Mouse (Mus musculus): Measurements from ENCODE around the gene Lin37.

Gene Lin37

DNA sequence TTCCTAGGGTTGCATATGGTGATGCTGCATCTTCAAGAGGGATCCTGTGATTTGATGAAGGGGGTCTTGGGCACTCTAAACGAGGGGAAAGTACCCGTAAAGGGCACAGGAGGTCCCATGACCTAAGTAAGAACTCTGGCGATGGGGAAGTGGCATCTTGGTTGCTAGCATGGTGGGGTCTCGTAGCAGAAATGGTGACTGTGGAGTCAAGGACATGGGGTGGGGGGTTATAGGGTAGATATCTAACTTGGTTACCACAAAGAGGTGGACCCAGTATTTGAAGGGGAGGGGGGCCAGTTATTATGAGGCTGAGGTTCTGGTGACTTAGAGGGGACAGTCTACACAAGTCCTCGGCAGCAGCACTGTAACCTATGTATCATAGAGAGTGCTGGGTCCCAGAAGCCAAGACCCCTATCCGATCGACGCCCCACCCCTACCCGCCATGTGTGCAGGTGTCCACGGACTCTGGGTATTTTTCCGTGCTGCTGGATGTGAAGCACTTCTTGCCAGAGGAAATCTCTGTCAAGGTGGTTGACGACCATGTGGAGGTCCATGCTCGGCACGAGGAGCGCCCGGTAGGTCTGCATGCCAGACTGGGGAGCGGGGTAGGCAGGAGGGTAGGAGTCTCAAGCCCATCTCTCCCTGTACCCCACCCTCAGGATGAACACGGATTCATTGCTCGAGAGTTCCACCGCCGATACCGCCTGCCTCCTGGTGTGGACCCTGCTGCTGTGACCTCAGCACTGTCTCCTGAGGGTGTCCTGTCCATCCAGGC, 5.6 kb downstream of the Lin37 start:
- DNase-seq (ENCODE audit: inconsistent age in 2 of 2, low spot score in 1 of 2) = peak in 1 of 2 experiments; percentile 61

DNA sequence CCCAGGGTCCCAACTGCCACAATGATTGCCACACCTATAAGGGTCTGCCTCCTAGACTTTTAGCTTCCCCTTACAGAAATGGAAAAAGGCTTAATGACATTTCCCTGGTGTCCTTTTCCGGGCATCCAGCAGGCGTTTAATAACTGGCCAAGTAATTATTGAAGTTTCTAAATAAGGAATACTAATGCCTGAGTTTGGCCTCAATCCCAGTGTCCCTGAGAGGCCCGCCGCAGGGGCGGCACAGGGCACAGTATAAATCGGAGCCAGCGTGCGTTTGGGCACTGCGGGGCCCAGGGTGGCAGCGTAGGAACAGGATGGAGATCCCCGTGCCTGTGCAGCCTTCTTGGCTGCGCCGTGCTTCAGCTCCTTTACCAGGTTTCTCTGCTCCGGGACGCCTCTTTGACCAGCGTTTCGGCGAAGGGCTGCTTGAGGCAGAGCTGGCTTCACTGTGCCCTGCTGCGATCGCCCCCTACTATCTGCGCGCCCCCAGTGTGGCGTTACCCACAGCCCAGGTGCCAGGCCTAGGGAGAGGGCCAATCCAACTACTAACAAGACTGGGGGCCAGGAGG, 6.5 kb downstream of the Lin37 start:
- peak; percentile 85 to 95 for DNase-seq (ENCODE audit: inconsistent age in 2 of 2, low spot score in 1 of 2)

- DNase-seq (ENCODE audit: inconsistent age in 2 of 2, low spot score in 1 of 2) = peak; percentile 97 to 99
Measured at GRCm38 (mm10) chr7:30552102-30553020, 7.3 kb downstream of the Lin37 start, which contains the start of the genes Hspb6 and Proser3. Gene Hspb6 (plus strand): TSS chr7:30552178. Gene Proser3 (minus strand): TSS chr7:30552299.

DNA sequence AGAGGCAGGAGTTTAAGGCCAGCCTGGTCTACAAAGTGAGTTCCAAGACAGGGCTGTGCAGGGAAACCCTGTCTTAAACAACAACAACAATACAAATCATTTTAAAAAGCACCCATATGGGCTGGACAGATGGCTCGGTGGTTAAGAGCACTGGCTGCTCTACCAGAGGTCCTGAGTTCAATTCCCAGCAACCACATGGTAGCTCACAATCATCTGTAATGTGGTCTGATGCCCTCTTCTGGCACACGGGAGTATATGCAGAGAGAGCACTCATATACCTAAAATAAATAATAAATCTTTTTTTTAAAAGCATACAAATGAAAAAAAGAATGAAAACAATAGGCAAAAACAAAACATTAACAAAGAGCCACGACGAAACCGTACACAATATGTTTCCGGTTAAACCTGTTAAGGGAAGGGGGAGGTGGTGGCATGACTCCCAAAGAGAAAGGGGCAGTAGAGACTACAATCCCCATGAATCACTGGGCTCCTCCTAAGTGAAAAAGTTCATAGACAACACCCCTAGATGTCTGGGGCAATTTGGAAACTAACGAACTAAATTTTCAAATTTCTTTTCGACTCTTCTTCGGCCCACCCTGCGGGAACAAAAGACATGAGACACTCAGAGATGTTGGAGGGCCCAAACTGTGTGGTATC, 8.1 kb downstream of the Lin37 start:
- no peak for DNase-seq (ENCODE audit: inconsistent age in 2 of 2, low spot score in 1 of 2)

DNA sequence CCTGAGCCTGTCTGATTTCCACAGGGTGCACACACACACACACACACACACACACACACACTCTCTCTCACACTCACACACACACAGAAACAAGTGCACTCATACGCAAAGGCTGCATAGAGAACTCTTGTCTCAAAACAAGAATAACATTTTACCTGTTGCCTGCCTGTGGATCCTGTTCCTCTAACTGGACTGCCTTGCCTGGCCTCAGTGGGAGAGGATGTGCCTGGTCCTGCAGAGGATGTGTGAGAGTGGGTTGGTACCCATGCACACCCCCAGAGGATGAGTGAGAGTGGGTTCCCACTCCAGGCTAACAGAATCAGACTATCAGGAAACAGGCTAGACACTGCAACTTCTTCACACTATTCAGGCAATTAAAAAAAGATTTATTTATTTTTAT, 9.0 kb downstream of the Lin37 start:
- peak in 1 of 2 experiments; percentile 38 for DNase-seq (ENCODE audit: inconsistent age in 2 of 2, low spot score in 1 of 2)

GRCm38 (mm10) chr7:30549880-30550279, 9.8 kb downstream of the Lin37 start:
- DNase-seq (ENCODE audit: inconsistent age in 2 of 2, low spot score in 1 of 2) = no peak

DNA sequence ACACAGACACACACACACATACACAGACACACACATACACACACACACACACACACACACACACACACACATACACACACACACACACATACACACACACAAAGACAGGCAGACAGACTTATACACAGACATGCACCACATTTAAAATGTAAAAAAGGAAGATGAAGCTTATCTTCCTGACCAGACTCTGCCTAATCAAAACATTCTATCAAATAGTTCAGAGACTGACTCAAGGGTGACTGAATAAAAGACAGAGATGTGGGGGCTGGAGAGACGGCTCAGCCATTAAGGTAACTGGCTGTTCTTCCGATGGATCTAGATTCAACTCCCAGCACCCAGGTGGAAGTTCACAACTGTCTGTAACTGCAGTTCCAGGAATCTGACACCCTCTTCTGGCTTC, 15.3 kb downstream of the Lin37 start:
- no peak for DNase-seq (ENCODE audit: inconsistent age in 2 of 2, low spot score in 1 of 2)

- no peak for DNase-seq (ENCODE audit: inconsistent age in 2 of 2, low spot score in 1 of 2)
Measured at GRCm38 (mm10) chr7:30540572-30540971, 19.1 kb downstream of the Lin37 start.

- peak; percentile 97 to 98 for DNase-seq (ENCODE audit: inconsistent age in 2 of 2, low spot score in 1 of 2)
Measured at GRCm38 (mm10) chr7:30534633-30535577, 24.7 kb downstream of the Lin37 start, which contains the start of gene Arhgap33. Gene Arhgap33 (minus strand): TSS chr7:30535060.

DNA sequence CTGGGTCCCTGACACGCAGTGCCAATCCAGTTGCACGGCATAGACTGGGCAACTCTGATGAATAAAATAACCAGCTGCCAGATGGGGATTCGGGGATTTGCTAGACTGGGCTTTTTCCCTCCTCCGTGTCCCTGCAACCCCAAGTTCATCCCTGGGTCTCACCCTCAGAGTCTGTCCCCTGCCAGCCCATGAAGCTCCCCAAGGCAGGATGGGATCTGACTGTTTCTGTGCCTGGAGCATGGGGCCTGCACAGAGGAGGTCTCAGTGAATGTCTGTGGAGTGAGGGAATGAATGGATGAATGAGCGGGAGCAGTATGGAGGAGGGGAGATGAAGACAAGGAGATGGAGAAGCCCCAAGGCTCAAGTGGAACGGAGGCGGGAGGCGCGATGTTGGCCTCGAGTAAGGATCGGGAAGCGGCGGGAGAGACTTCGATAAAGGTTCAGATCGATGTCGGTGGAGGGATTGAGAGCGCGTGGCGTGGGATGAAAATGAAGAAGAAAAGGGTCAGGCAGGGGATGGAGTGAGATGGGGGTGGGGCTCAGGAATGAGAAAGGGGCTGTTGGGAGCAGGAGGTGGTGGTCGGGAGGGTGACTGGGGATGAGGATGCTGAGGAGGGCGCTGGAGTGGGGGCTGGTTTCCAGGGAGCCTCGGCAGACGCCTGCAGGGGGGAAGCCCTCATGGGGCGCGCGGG, 25.6 kb downstream of the Lin37 start:
- peak in 1 of 2 experiments; percentile 34 for DNase-seq (ENCODE audit: inconsistent age in 2 of 2, low spot score in 1 of 2)

GRCm38 (mm10) chr7:30532931-30533330, 26.7 kb downstream of the Lin37 start:
- peak in 1 of 2 experiments; percentile 42 for DNase-seq (ENCODE audit: inconsistent age in 2 of 2, low spot score in 1 of 2)

DNA sequence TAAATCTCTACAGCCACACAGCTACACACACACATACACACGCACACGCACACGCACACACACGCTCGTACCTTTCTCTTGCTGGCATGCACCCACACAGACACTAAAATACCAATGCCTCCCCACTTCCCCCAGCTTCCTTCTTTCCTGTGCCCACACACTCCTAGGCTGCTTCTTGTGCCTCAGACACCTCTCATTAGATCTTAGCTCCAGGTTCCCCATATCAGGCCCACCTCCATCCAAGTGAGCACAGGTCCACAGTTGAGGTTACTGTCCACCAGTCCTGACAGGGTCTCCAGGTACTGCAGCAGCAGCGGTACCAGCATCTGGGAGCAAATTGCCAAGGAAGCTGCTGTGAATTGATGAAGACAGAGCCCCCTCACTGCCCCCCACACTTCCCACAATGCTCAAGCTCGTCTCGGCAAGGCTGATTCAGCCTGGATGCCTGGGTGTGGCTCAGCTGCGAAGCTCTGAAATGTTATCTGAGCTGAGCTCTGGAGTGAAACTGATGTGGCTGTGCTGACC, 28.3 kb downstream of the Lin37 start:
- DNase-seq (ENCODE audit: inconsistent age in 2 of 2, low spot score in 1 of 2) = no peak

- no peak for DNase-seq (ENCODE audit: inconsistent age in 2 of 2, low spot score in 1 of 2)
Measured at GRCm38 (mm10) chr7:30526981-30527380, 32.7 kb downstream of the Lin37 start.

GRCm38 (mm10) chr7:30526399-30526798, 33.2 kb downstream of the Lin37 start:
- no peak for DNase-seq (ENCODE audit: inconsistent age in 2 of 2, low spot score in 1 of 2)

- DNase-seq (ENCODE audit: inconsistent age in 2 of 2, low spot score in 1 of 2) = no peak
Measured at GRCm38 (mm10) chr7:30525954-30526353, 33.7 kb downstream of the Lin37 start.

DNA sequence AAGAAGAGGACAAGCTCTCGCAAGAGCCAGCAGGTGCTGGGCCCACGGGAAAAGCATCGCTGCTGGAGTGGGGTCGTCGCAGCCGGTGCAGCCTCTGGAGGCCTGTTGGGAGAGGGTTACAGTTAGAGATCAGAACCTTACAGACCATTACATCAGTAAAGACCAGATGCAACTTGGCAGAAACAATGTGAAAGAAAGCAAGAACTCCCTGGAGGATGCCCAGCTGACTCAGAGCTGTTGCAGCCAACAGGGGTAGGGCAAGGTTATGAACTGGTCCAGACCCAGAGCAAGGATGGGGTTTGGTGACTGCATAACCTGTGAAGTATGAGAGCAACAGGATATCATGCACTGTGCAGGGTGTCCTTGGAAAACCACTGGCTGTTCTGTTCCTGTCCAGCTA, 35.2 kb downstream of the Lin37 start:
- DNase-seq (ENCODE audit: inconsistent age in 2 of 2, low spot score in 1 of 2) = no peak

DNA sequence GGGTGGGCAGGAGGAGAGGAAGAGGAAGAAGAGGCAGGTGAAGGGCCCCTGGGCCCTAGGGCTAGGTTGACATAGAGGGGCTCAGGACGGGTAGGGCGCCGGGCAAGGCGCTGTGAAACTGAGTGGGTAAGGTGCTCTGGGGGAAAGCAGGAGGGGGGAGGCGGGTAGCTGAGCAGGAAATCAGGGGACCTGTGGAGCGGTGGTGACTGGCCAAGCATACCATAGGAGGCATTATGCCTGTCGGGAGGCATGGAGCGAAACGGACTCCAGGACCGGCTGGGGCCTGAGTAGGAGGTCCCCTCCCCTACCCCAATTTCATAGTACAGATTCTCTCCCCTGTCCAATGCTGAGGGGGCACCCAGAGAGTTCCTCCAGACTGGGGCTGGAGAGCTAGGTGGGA, 36.8 kb downstream of the Lin37 start:
- DNase-seq (ENCODE audit: inconsistent age in 2 of 2, low spot score in 1 of 2) = no peak

- no peak for DNase-seq (ENCODE audit: inconsistent age in 2 of 2, low spot score in 1 of 2)
Measured at GRCm38 (mm10) chr7:30520856-30521255, 38.8 kb downstream of the Lin37 start.

GRCm38 (mm10) chr7:30520396-30520795, 39.2 kb downstream of the Lin37 start:
- DNase-seq (ENCODE audit: inconsistent age in 2 of 2, low spot score in 1 of 2) = no peak
